Mouse (Mus musculus) intestine, embryonic 14.5 days (tissue): ENCODE measurements around the gene Snap23. TPM values are rescaled to one million over a fixed set of nuclear protein-coding genes. Genes with fewer than 3 reads are reported as not detected.

ENCODE experiments used
- ATAC-seq: fragments of 200-750 bp; cut with Nextera tagmentation; replicated peaks from 2 replicates; pipeline ENCODE4 v1.8.0; 2017; ENCODE audit warnings: low read depth, moderate number of reproducible peaks, moderate TSS enrichment, moderate library complexity; ENCODE audit not compliant: low FRiP score, low TSS enrichment
- DNase-seq: peaks from one replicate; pipeline ENCODE4 v3.0.0-alpha.2; 2018; ENCODE audit warnings: low spot score
- H3K27ac ChIP-seq: fragments of 300-500 bp; sonication (generic); 2 replicates; pipeline ENCODE4 v1.5.1; 2014; ENCODE audit warnings: low read depth, mild to moderate bottlenecking, control low read depth
- H3K27me3 ChIP-seq: fragments of 300-500 bp; sonication (generic); replicated peaks from 2 replicates; pipeline ENCODE4 v1.6.1; 2014; ENCODE audit warnings: low read length, control low read depth; ENCODE audit not compliant: control insufficient read depth, insufficient read depth
- H3K36me3 ChIP-seq: fragments of 300-500 bp; sonication (generic); 2 replicates; pipeline ENCODE4 v1.6.1; 2014; ENCODE audit warnings: low read length, control low read depth; ENCODE audit not compliant: control insufficient read depth, insufficient read depth
- H3K4me1 ChIP-seq: fragments of 300-500 bp; sonication (generic); replicated peaks from 2 replicates; pipeline ENCODE4 v1.6.1; 2014; ENCODE audit warnings: low read length, control low read depth, mixed read lengths; ENCODE audit not compliant: control insufficient read depth, insufficient read depth
- H3K4me2 ChIP-seq: fragments of 300-500 bp; sonication (generic); 2 replicates; pipeline ENCODE4 v1.6.1; 2014; ENCODE audit warnings: low read length
- H3K4me3 ChIP-seq: fragments of 300-500 bp; sonication (generic); 2 replicates; pipeline ENCODE4 v1.5.1; 2014; ENCODE audit warnings: low read depth, low read length, control low read depth, mixed read lengths
- H3K9ac ChIP-seq: fragments of 300-500 bp; sonication (generic); 2 replicates; pipeline ENCODE4 v1.6.1; 2014; ENCODE audit warnings: mild to moderate bottlenecking, low read length
- H3K9me3 ChIP-seq: fragments of 300-500 bp; sonication (generic); 2 replicates; pipeline ENCODE4 v1.6.1; 2016; ENCODE audit warnings: low read length, control low read depth; ENCODE audit not compliant: control insufficient read depth
- WGBS: fragments of 180-500 bp; shearing (Covaris S2); extraction: QIAGEN DNeasy Blood & Tissue Kit; methylation state at CpG from one replicate; pipeline ENCODE4 v1.1.7; 2014; 5-methylcytosine and 5-hydroxymethylcytosine counted together
- polyA plus RNA-seq: library from polyadenylated mRNA; unstranded; fragments of >200 nt; fragmentation: Nextera tagmentation; extraction: Ambion mirVana; gene quantifications from 2 replicates; pipeline ENCODE4 v1.2.1, GENCODE M21; 2014

The Snap23 gene
- polyA plus RNA-seq, 1 experiment from 2014 or later: 49.6 TPM

DNA sequence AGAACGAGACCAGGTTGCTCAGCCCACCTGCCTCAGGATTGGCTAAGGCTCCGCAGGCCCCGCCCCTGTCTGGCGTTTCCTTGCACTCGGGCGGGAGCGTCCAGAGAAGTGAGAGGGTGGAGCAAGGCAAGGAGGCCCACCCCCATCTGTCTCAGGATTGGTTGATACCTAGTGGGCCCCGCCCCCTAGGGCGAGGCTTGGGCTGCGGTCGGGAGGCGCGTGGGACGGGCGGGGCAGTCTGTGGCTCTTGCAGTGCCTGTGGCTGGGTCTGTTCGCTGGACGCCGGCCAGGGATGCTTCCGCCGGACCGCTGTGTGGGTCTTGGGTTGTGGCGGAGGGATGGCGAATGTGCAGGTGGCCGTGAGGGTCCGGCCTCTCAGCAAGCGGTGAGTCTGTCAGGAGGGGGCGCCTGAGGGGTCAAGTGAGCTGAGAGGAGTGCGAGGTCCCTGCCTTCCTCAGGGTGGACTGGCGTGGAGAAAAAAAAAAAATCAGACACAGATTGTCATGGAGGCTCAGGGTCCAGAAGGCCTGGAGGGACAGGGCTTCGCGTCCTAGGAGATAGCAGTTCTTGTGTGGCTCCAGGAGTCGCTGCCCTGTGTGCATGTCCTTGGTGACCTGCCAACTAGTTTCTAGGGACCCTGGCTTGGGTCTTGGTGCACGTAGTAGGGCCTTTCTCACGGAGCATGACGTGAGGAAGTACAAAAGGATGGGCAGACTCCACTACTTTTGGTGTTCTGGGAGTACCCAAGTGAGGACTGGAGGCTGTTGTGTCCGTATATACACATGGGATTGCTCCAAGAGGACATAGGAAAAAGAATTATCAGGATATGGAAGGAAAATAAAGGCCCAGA, 61.6 kb downstream of the Snap23 start, which contains the start of gene Stard9:
TSS of gene Stard9 (plus strand) at position 236 of the 850 bp plus-strand sequence.
- Histone ChIP-seq H3K4me3 (peak within 1 kb of the TSS; percentile 50), H3K27me3 (no peaks in the 10 kb centered on the region), H3K4me2 (peak within 1 kb of the TSS; percentile 61), H3K9ac (peak within 1 kb of the TSS; percentile 48), H3K36me3 (no peaks in the 10 kb centered on the region), H3K27ac (peak within 1 kb of the TSS; percentile 52; the same call in 1 of the 2 replicates), H3K9me3 (no peaks in the 10 kb centered on the region), H3K4me1 (no peaks in the 10 kb centered on the region)
- ATAC-seq: peak; percentile 100
- peak; percentile 93 for DNase-seq
- 3% methylated on average over 36 of the region's 36 CpGs for WGBS

DNA sequence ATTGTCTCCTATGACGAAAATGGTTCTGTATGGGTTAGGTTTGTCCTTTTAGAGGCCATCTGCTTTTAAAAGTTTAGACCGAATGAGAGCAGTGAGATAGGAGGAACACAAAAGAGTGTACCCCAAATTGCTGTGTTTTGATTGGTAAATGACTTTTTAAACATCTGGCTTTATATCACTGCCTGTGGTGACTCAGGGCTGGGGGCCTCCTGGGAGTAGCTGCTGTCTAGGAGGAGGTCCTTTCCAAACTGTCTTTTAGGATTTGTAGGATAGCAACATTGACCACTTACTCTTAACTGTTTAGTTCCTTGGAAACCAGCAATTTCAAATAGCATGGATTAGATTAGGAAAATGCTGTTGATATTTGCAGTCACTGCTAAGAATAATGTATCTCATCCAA, 62.8 kb downstream of the Snap23 start:
- DNase-seq: no peak
- no peak for ATAC-seq
- Histone ChIP-seq H3K9me3 (no peaks in the 10 kb centered on the region), H3K4me1 (no peaks in the 10 kb centered on the region), H3K27me3 (no peaks in the 10 kb centered on the region), H3K4me3 (no peak overlapping the region), H3K36me3 (0 out of 2 replicates have a peak, but pooled peaks cover 7% of the 10 kb centered on the region), H3K27ac (no peak overlapping the region), H3K4me2 (no peak overlapping the region), H3K9ac (no peak overlapping the region)
- WGBS: 81% methylated on average over 2 of the region's 2 CpGs

DNA sequence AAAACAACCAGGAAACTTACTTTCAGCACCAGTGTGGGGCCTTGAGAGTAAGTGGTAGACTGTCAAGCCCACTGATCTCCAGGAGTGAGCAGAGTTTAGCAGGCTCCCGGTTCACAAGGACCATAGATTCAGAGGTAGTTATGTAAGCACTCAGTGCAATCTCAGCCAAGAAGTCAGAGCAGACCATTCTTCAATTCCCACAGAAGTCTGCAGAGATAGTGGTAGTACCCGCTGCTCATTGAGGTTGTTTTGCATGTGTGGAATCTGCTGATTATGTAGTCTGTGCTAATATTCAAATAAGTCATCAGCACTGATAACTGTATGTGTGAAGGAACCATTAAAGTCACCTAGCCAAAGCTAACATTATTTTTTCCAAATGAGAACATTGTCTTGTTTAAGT, 63.2 kb downstream of the Snap23 start:
- ATAC-seq (no peak), DNase-seq (no peak)
- Histone ChIP-seq H3K4me1 (no peaks in the 10 kb centered on the region), H3K27ac (no peak overlapping the region), H3K36me3 (0 out of 2 replicates have a peak, but pooled peaks cover 7% of the 10 kb centered on the region), H3K9ac (no peak overlapping the region), H3K4me2 (no peak overlapping the region), H3K9me3 (no peaks in the 10 kb centered on the region), H3K27me3 (no peaks in the 10 kb centered on the region), H3K4me3 (no peak overlapping the region)
- WGBS: 70% methylated on average over 2 of the region's 2 CpGs

DNA sequence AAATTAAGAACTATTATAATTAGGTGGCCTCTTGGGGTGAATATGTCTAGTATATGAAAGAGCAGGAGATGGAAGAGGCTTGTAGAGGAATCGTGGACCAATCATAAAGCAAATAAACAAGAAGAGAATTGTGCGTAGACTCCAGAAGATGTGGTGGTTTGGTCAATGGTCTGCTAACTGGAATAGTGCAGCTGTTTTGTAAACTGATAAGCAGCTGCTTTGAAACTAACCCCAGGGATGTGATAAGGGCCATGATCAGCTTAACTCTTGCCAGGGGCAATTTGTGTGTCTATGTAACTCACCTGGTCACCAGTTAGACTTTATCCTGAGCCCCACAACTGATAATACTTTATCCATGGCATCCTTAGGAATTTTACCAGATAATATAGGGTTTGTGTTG, 64.0 kb downstream of the Snap23 start:
- Histone ChIP-seq H3K27ac (no peak overlapping the region), H3K4me1 (no peaks in the 10 kb centered on the region), H3K4me3 (no peak overlapping the region), H3K36me3 (0 out of 2 replicates have a peak, but pooled peaks cover 7% of the 10 kb centered on the region), H3K9me3 (no peaks in the 10 kb centered on the region), H3K9ac (no peak overlapping the region), H3K4me2 (no peak overlapping the region), H3K27me3 (no peaks in the 10 kb centered on the region)
- no peak for DNase-seq
- no peak for ATAC-seq
- 73% methylated on average over 2 of the region's 2 CpGs for WGBS

DNA sequence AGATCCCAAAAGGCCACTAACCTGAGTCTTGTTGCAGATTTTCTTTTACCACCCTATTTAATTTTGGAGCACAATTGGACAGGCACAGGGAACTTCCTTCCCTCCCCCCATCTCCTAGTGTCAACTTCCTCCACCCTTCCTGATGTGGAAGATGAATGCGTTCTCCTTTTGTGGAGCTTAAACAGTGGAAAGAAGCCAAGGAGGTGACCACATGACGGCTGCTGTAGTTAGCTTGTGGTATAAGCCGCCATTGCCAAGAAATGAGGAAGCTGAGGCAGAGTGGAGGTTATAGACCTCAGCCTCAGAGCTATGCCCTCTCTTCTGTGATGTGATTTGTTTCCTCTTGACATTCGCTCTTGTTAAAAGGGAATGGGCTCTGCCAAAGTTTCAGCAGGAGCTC, 64.5 kb downstream of the Snap23 start:
- no peak overlapping the region for H3K4me3 ChIP-seq
- WGBS: 84% methylated on average over 4 of the region's 4 CpGs
- H3K27me3 ChIP-seq: no peaks in the 10 kb centered on the region
- DNase-seq (no peak), ATAC-seq (no peak)
- no peak overlapping the region for H3K27ac ChIP-seq
- 0 out of 2 replicates have a peak, but pooled peaks cover 7% of the 10 kb centered on the region for H3K36me3 ChIP-seq
- H3K9ac ChIP-seq: no peak overlapping the region
- H3K9me3 ChIP-seq: no peaks in the 10 kb centered on the region
- no peaks in the 10 kb centered on the region for H3K4me1 ChIP-seq
- no peak overlapping the region for H3K4me2 ChIP-seq

DNA sequence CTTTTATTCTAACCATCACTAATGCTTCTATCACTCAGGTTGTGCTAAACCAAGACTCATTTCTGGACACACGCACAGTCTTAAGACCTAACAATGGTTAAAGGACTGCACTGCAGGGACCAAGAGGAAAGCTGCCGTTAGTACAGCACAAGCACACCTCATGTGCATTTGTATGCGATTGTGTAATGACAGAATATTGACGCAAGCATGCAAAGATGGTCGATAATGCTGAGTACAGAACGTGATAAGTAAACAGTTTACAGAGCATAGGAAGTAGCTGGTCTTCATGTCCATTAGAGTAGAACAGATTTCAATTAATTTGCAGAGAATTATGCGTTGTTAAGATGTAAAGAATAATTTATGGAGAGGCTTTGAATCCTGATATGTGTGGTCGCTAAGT, 73.4 kb downstream of the Snap23 start:
- 87% methylated on average over 8 of the region's 8 CpGs for WGBS
- H3K4me1 ChIP-seq: no peaks in the 10 kb centered on the region

DNA sequence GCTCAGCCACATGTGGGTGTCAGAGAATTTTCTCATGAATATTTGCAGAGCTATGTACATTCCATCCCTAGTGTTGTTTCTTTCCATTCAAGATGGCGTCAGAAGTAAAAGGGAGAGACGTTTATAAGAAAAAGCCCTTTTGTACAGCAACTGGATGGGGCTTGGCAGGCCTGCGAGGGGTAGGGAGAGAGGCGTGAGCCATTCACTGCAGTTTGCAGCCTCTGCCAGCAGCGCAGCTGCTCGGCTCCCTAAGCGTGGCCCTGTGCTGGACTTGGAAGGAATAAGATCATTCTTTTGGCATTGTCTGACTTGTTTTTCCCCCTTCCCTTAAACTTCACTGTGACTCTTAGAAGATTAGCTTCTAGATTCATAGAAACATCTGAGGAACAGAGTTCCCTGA, 76.4 kb downstream of the Snap23 start:
- Histone ChIP-seq H3K4me1 (no peaks in the 10 kb centered on the region), H3K4me3 (no peak overlapping the region), H3K27me3 (no peaks in the 10 kb centered on the region), H3K27ac (no peak overlapping the region), H3K4me2 (no peak overlapping the region), H3K36me3 (no peaks in the 10 kb centered on the region), H3K9ac (no peak overlapping the region), H3K9me3 (no peaks in the 10 kb centered on the region)
- 69% methylated on average over 7 of the region's 7 CpGs for WGBS
- DNase-seq: no peak
- ATAC-seq: no peak

More for the DNA sequence above, 73.4 kb downstream of the Snap23 start:
- DNase-seq (no peak), ATAC-seq (no peak)
- H3K27ac ChIP-seq: no peak overlapping the region
- H3K9me3 ChIP-seq: no peaks in the 10 kb centered on the region
- no peak overlapping the region for H3K4me2 ChIP-seq
- no peak overlapping the region for H3K9ac ChIP-seq
- H3K36me3 ChIP-seq: no peaks in the 10 kb centered on the region
- H3K27me3 ChIP-seq: no peaks in the 10 kb centered on the region
- no peak overlapping the region for H3K4me3 ChIP-seq

DNA sequence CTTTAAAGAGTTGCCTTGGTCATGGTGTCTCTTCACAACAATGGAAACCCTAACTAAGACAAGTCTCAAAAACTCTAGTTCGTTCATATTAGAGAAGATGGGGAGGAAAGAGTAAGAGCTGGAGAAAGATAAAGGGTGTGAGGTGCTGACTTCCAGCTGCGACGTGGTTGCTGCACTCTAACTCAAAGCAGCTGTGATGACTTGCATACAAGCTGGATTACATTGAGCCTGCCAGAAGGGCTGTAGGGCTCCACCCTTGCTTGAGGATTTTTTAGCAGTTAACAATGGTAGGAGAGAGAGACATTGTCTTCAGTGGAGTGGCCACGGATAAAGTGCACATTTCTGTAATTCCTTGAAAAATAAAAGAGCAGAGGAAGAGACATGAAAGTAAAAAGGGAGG, 79.3 kb downstream of the Snap23 start:
- DNase-seq (no peak), ATAC-seq (no peak)
- Histone ChIP-seq H3K27ac (no peak overlapping the region), H3K9me3 (no peaks in the 10 kb centered on the region), H3K36me3 (no peaks in the 10 kb centered on the region), H3K4me2 (no peak overlapping the region), H3K9ac (no peak overlapping the region), H3K4me3 (no peak overlapping the region), H3K4me1 (no peaks in the 10 kb centered on the region), H3K27me3 (no peaks in the 10 kb centered on the region)
- WGBS: 81% methylated on average over 4 of the region's 4 CpGs
